Mouse (Mus musculus) 416B (cell line): ENCODE measurements at regions not wholly inside any gene's neighbourhood (a gene's known extent, or its start where the extent isn't known, plus 50 kb on each side); places are given as distances from the start of the nearest gene placed in this dataset.
"Not testable (repeated sequence)": the region's sequence is repeated elsewhere in the genome, so short reads cannot be mapped to it uniquely, and the experiment has no call there.

Experiments used
- DNase-seq: peaks from one replicate; pipeline ENCODE4 v3.0.0; 2011; ENCODE audit warnings: low read depth

- DNase-seq: peak; percentile 8
Measured at GRCm38 (mm10) chr19:9338971-9339370, 203.5 kb upstream of the Asrgl1 start.

GRCm38 (mm10) chr19:9337447-9337846, 202.0 kb upstream of the Asrgl1 start:
- DNase-seq: not testable (repeated sequence)

GRCm38 (mm10) chr19:9317932-9318331, 182.5 kb upstream of the Asrgl1 start:
- not testable (repeated sequence) for DNase-seq

- not testable (repeated sequence) for DNase-seq
Measured at GRCm38 (mm10) chr19:9316162-9316561, 180.7 kb upstream of the Asrgl1 start.

- DNase-seq: not testable (repeated sequence)
Measured at GRCm38 (mm10) chr19:9283176-9283575, 147.7 kb upstream of the Asrgl1 start.

GRCm38 (mm10) chr19:9234676-9235075, 99.2 kb upstream of the Asrgl1 start:
- DNase-seq: not testable (repeated sequence)
